Mouse (Mus musculus) small intestine, adult 2 months (tissue): ENCODE measurements at regions not wholly inside any gene's neighbourhood (a gene's known extent, or its start where the extent isn't known, plus 50 kb on each side); places are given as distances from the start of the nearest gene placed in this dataset.

Experiments
- H3K27ac ChIP-seq: fragments of 200-500 bp; 2 replicates; pipeline ENCODE4 v1.5.1; 2012; ENCODE audit warnings: low read depth, low read length, control low read depth, inconsistent platforms; ENCODE audit not compliant: insufficient read depth
- H3K27me3 ChIP-seq: fragments of 200-500 bp; 2 replicates; pipeline ENCODE4 v1.6.1; 2012; ENCODE audit warnings: mild to moderate bottlenecking, moderate library complexity, low read length, inconsistent platforms; ENCODE audit not compliant: control insufficient read depth, insufficient read depth
- H3K36me3 ChIP-seq: fragments of 200-500 bp; 2 replicates; pipeline ENCODE4 v1.6.1; 2012; ENCODE audit warnings: mild to moderate bottlenecking, low read length, control low read depth, inconsistent platforms; ENCODE audit not compliant: control insufficient read depth, insufficient read depth
- H3K4me1 ChIP-seq: fragments of 200-500 bp; 2 replicates; pipeline ENCODE4 v1.6.1; 2012; ENCODE audit warnings: low read length, inconsistent platforms, mixed read lengths; ENCODE audit not compliant: control insufficient read depth, insufficient read depth, insufficient read length
- H3K4me3 ChIP-seq: fragments of 200-500 bp; 2 replicates; pipeline ENCODE4 v1.5.1; 2012; ENCODE audit warnings: low read depth, mild to moderate bottlenecking, control low read depth, inconsistent platforms, low read length, moderate library complexity
- CTCF ChIP-seq: fragments of 200-500 bp; IDR thresholded peaks from 2 replicates; pipeline ENCODE4 v1.5.1; 2012; ENCODE audit warnings: low read depth, mild to moderate bottlenecking, control low read depth, inconsistent platforms, low read length, moderate library complexity, mixed read lengths; ENCODE audit not compliant: insufficient replicate concordance, insufficient read length; ENCODE audit errors: extremely low read depth
- POLR2A ChIP-seq: fragments of 200-500 bp; IDR thresholded peaks from 2 replicates; pipeline ENCODE4 v1.6.1; 2012; ENCODE audit warnings: low read depth, mild to moderate bottlenecking, control low read depth, inconsistent platforms, low read length, moderate library complexity
- WGBS: fragments of 180-500 bp; shearing (Covaris S2); methylation state at CpG from one replicate; pipeline ENCODE4 v1.1.7; 2018; 5-methylcytosine and 5-hydroxymethylcytosine counted together

GRCm38 (mm10) chr1:13938344-13938743 lies 2154.8 kb downstream of the 4930444P10Rik start:
- TF ChIP-seq CTCF: no peak
- no peak overlapping the region for H3K4me3 ChIP-seq
- no peak overlapping the region for H3K27ac ChIP-seq
- H3K4me1 ChIP-seq: no peaks in the 10 kb centered on the region
- H3K36me3 ChIP-seq: no peaks in the 10 kb centered on the region
- H3K27me3 ChIP-seq: no peaks in the 10 kb centered on the region

- 62% methylated on average over 4 of the region's 4 CpGs for WGBS
- Histone ChIP-seq H3K36me3 (no peaks in the 10 kb centered on the region), H3K27me3 (no peaks in the 10 kb centered on the region), H3K4me1 (no peaks in the 10 kb centered on the region), H3K4me3 (no peak overlapping the region), H3K27ac (no peak overlapping the region)
- TF ChIP-seq CTCF (no peak), POLR2A (no peak)
Measured at GRCm38 (mm10) chr1:13935938-13936491, 2157.1 kb downstream of the 4930444P10Rik start.

DNA sequence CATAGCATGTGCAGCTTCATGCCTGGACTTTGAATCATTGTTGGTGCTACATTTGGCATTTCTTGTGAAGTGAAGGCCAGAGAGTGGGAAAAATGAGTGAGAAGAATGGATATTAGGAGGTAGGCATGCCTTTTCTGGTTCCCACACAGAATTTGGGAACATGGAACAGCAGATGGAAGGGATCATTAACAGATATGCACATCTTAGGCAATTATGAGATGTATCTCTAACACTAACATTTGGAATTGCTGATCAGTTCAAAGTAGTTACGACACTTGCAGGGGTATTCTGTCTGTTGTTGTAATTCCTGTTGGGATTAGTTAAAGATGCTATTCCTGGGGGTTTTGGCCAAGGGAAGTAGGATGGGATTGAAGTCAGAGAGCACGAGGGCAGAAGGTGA lies 2164.4 kb downstream of the 4930444P10Rik start:
- WGBS: 77% methylated on average over 2 of the region's 2 CpGs
- Histone ChIP-seq H3K4me1 (no peaks in the 10 kb centered on the region), H3K36me3 (no peaks in the 10 kb centered on the region), H3K4me3 (no peak overlapping the region), H3K27ac (no peak overlapping the region), H3K27me3 (no peaks in the 10 kb centered on the region)
- TF ChIP-seq CTCF (no peak), POLR2A (no peak)

DNA sequence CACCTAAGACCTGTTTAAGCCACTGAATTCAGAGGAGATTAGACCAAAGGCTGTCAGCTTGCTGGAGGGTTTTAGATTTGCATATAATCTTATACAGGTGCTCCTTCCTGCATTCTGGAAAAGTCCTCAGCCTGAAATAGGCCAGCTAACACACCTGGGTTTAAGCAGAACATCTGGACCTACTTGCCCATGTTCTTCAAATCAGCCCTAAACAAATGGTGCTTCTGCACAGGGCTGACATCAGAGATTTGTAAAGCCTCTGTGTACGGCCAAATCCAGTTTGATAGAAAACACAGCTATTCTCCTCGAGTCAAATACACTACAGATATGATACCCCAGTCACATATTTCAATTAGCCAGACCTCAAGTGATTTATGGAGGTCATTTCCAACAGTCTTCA lies 2165.2 kb downstream of the 4930444P10Rik start:
- H3K36me3 ChIP-seq: no peaks in the 10 kb centered on the region
- H3K27me3 ChIP-seq: no peaks in the 10 kb centered on the region
- no peak overlapping the region for H3K4me3 ChIP-seq
- H3K27ac ChIP-seq: no peak overlapping the region
- TF ChIP-seq POLR2A (no peak), CTCF (no peak)
- no peaks in the 10 kb centered on the region for H3K4me1 ChIP-seq
- WGBS: 45% methylated on average over 2 of the region's 2 CpGs

- no peaks in the 10 kb centered on the region for H3K36me3 ChIP-seq
- no peak overlapping the region for H3K27ac ChIP-seq
- H3K4me1 ChIP-seq: no peaks in the 10 kb centered on the region
- H3K27me3 ChIP-seq: no peaks in the 10 kb centered on the region
- no peak for TF ChIP-seq POLR2A
- no peak for TF ChIP-seq CTCF
- 80% methylated on average over 2 of the region's 2 CpGs for WGBS
- H3K4me3 ChIP-seq: no peak overlapping the region
Measured at GRCm38 (mm10) chr1:13925994-13926393, 2167.1 kb downstream of the 4930444P10Rik start.

DNA sequence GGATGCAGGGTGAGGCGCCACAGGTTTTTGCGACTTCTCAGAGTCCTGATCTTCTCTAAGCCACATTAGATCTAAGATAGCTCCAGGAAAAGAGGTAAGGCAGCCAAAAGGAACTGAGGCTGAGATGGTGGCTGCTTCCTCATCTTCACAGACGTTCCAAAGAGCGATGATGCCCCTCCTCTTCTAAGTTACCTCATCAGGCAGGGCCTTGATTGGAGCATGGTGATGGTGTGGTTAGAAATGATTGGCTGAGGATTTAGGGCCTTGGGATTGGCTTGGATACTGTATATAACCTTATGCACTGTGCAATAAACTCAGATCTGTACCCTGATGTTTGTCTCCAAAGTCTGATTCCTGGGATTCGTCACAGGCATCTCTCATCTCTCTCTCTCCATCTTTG lies 2177.9 kb downstream of the 4930444P10Rik start:
- WGBS: 82% methylated on average over 5 of the region's 5 CpGs

GRCm38 (mm10) chr1:13879126-13879525 lies 2214.0 kb downstream of the 4930444P10Rik start:
- Histone ChIP-seq H3K4me1 (no peaks in the 10 kb centered on the region), H3K27ac (no peak overlapping the region), H3K27me3 (no peaks in the 10 kb centered on the region), H3K36me3 (no peaks in the 10 kb centered on the region), H3K4me3 (no peak overlapping the region)
- 73% methylated on average over 2 of the region's 2 CpGs for WGBS
- TF ChIP-seq POLR2A (no peak), CTCF (no peak)

More for the DNA sequence above, 2177.9 kb downstream of the 4930444P10Rik start:
- no peaks in the 10 kb centered on the region for H3K36me3 ChIP-seq
- H3K27me3 ChIP-seq: no peaks in the 10 kb centered on the region
- no peak for TF ChIP-seq POLR2A
- TF ChIP-seq CTCF: no peak
- H3K4me3 ChIP-seq: no peak overlapping the region
- no peak overlapping the region for H3K27ac ChIP-seq
- H3K4me1 ChIP-seq: no peaks in the 10 kb centered on the region

DNA sequence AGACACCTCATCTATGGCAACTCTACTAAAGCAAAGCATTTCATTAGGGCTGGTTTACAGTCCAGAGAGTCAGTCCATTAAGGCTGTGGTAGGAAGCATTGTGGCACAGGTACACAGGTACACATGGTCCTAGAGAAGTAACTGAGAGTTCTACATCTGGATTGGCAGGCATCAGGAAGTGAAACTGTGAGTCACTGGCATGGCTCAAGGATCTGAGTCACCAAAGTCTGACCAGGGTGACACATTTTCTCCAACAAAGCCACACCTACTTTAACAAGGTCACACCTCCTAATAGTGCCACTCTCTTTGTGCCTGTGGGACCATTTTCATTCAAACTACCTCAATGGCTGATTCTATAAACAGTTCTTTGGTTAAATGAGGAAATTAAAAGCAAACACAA lies 2219.2 kb downstream of the 4930444P10Rik start:
- no peaks in the 10 kb centered on the region for H3K36me3 ChIP-seq
- H3K27me3 ChIP-seq: no peaks in the 10 kb centered on the region
- H3K27ac ChIP-seq: no peak overlapping the region
- H3K4me1 ChIP-seq: no peaks in the 10 kb centered on the region
- no peak overlapping the region for H3K4me3 ChIP-seq
- TF ChIP-seq POLR2A (no peak), CTCF (no peak)
